Mouse (Mus musculus): ENCODE measurements around the gene Stard3.

Gene Stard3

DNA sequence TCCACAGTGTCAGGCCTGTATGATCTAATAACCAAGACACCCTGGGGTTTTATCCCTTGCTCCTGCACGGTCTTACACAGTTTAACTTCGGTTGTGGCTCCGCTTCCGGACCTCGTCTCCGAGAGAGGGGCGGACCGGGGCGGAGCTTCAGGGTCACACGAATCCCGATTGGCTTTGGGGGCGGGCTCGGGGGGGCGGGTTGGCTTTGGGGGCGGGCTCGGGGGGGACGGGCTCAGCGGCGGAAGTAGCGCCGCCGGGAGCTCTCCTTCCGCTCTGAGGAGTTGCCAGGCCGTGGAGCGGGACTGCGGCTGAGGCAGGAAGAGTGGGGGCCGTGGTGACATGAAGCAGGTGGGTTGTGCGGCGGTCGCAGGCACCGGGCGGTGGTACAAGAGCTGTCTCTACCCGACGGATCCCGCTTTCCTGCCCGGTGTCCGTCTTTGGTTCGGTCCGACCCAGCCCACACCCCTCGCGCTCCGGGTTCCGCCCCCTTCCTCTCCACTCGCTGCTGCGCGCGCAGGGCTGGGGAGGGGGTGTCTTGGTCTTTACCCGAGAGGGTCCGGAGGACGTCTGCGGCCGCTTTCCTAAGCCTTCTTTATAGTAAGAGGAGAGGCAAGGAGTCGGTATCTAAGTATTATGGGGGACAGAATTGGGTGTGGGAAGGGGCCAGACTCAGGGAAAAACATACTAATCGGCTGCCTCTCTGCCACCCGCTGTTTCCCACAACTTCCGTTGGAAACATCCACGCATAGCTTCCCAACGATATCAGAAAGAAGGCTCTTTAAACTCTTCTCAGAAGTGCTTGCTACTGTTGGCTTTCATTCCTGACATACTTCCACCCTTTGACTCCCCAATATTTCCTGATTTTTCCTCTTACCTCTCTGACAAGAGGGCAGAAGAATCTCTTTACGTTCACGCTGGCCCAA, at the start of gene Stard3:
Gene Stard3 (plus strand): TSS at position 208 of the 923 bp plus-strand sequence.
- peak; percentile 83 to 89 for DNase-seq

DNA sequence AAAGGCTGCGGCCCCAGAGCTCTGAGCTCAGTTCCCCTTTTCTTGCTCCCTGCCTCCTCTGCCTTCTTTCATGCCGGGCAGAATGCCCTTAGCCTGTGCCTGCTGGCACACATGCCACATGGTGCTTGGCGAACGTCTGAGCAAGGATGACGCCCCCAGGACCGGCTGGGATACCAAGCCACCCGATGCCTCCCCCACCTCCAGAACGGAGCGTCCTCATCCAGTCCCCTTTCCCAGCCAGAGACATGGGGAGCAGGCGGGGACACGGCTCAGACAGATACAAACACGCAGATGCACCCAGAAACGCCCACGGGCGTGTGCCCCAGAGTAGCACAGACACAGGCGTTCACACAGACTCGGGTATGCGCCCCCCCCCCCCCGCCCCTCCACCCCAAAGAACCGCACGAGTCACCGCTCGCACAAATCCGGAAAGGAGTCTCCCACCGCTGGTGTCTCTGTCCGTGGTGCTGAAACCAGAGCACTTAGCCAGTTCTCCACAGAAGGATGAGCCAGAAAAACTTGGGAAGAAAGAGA, 44.3 kb upstream of the Stard3 start:
- no peak for DNase-seq

DNA sequence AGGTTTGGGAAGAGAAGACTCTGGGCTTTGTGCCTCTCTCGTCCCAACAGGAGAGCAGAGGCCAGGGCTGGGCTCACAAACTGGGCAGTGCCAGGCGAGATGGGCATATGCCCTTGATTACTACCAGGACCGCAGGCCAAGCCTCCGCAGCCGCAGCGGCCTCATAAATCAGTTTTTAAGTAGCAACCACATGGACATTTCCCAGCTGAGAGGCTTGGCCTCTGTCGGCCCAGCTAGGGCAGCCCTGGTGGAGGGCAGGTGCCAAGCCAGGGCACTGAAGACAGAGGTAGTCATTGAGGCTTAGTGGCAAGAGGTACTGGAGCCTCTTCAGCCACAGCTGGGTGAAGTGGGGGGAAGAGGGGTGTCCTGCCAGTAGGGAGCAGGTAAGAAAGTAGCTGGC, 40.7 kb upstream of the Stard3 start:
- DNase-seq = no peak

- DNase-seq = no peak
Observed at GRCm38 (mm10) chr11:98318421-98319116, 39.6 kb upstream of the Stard3 start.

GRCm38 (mm10) chr11:98319120-98319519, 39.0 kb upstream of the Stard3 start:
- no peak for DNase-seq

GRCm38 (mm10) chr11:98319544-98319943, 38.6 kb upstream of the Stard3 start:
- DNase-seq = no peak

- no peak for DNase-seq
Observed at GRCm38 (mm10) chr11:98319944-98320343, 38.2 kb upstream of the Stard3 start.

GRCm38 (mm10) chr11:98320381-98320780, 37.8 kb upstream of the Stard3 start:
- no peak for DNase-seq

DNA sequence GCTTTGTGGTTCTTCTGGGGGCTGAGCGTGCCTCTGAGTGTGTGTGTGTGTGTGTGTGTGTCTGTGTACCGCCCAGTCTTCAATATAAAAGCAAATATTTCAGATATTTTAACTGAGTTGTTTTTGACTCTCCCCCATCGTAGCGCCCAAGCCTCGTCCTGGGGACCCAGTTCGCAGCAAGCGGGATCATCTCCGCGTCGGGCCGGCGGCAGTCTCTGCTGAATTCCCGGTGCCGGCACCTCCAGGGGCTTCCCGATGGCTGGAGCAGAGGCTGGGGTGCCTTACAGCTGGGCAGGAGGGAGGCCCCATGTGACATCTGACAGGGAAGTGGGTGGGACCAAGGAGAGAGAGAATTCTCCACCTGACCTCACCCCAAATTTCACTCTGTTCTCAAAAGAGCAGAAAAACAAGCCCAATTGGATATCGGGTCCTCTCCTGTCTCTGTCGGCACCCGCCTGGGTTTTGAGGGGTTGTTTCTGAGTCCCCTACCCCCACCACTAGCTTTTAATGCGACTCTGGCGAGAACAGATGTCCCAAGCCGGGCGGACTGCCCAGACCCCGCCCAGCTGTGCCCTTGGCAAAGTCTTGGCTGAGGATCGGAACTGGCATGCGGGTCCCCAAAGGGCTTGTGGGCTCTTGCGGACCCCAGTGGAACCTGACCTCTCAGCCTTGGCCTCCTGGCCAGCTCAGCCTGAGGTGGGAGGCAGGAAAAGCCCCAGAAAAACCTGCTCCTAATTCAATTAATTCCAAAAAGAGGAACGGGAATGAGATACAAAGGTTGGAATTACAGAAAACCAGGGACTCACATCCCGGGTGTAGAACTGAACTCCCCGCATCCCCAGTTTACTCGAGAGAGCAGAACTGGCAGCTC, 37.1 kb upstream of the Stard3 start:
- DNase-seq = no peak

DNA sequence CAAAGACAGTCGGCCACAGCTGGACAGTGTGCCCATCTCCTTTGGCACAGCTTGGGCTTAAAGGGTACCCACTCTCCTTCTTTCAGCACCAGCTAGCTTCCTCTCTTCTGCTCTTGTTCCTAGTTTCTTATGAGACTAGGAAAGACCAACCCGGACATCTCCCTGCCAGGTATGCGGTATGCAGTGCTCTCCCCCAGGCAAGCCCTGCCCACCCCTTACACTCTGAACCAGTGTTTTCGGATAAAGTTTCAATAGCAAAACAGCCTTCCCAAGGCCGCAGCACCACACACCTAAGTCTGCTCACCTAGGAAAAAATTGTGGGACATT, 36.5 kb upstream of the Stard3 start:
- DNase-seq = no peak

- DNase-seq = no peak
Observed at GRCm38 (mm10) chr11:98322159-98322558, 36.0 kb upstream of the Stard3 start.

- DNase-seq = no peak
Observed at GRCm38 (mm10) chr11:98323136-98323866, 34.9 kb upstream of the Stard3 start.

- DNase-seq = no peak
Observed at GRCm38 (mm10) chr11:98323933-98324332, 34.2 kb upstream of the Stard3 start.

DNA sequence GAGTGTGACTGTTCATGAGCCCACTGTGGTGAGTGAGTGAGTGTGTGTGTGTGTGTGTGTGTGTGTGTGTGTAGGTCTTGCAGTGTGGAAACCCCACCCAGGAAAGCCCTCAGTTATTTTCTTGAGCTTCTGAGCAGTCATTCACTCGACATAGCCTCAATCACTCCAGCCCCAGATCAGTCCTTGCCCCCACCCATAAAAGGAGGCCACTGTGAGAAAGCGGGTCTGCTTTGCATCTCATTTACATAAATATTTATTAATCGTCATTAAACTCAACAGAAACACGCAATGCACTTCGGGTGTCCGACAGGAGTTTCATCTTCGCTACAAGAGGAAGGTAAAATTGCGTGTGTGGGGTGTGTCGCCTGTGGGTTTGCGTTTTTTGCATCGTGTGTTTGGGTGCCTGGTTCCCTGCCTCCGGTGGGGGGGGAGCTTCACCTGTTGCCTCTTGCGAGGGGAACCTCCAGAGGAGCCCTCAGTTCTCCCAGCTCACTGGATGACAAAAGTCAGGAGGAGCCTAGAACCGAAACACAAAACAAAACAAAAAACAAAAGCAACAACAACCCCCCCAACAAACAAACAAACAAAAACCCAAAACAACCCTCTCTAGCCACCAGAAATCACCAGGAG, 32.9 kb upstream of the Stard3 start:
- no peak for DNase-seq

DNA sequence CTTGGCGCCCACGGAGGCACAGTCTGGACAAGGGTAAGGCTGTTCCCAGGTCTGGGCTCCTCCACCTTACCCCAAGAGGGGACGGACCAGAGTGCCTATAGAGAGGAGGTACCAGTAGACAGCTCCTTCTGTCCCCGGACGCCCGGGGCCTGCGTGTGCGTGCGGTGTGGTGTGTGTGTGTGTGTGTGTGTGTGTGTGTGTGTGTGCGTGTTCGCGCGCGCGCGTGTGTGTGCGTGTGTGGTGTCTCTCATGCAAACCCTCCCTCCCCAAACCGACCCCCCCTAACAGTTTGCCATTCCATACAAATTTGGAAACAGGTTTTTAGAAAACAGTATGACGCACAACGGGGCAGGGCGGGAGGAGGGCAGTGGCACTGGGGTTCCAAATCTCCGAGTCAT, 32.3 kb upstream of the Stard3 start:
- DNase-seq = no peak

DNA sequence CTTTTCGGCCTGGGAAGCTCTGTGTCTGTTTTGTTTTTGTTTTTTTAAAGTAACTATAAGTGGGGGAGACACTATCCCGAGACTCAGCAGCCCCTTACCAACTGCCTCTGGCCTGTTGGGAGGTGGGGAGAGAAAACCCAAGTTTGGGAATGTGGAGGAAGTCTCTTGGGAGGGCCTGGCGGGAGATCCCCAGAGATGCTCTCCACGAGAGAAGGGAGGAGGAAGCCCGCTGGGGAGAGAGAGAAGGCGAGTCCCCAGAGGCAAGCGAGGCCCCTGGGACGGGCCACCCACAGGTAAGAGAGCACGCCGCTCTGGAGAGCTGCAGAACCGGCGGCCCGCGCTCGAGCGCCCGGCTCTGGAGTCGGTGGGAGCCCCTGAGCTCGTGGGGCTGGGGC, 31.4 kb upstream of the Stard3 start:
- no peak for DNase-seq

GRCm38 (mm10) chr11:98327136-98328030, 30.8 kb upstream of the Stard3 start:
- DNase-seq = no peak

- DNase-seq = no peak
Observed at GRCm38 (mm10) chr11:98328031-98328370, 30.2 kb upstream of the Stard3 start.

DNA sequence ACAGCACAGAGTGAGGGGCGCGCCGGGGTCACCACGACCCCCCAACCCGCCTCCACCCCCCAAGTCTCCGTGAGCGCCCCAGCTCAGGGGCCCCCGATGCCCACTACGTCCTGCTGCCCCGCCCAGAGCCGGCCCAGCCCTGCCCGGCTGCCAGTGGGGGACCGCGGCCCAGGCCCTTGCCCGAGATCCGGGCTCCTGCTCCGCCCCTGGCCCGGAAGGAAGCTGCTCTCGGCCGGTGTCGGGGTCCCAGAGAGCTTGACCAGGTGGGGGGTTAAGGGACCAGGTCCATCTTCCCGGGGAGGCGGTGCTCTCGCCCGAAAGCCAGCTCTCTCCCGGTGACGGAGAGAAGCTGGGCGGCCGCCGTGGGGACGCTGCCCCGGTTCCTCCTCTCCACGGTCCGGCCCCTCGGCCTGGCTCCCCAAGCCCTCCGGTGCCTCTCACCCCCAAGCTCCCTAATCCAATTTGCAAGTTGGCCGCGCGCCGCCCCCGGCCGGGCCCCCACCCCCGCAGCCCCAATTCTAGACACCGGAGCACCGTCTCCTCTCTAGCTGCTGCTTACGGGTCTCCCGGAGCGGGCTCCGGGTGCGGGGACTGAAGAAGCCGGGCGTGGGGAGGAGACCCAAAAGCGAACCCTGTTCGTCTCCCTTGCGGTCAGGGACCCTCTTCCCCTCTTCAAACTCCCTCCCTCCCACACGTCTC, 29.6 kb upstream of the Stard3 start:
- DNase-seq = no peak

Data from thymus, adult 18-20 months (tissue).